8 mouse cellular contexts compared by ENCODE assay signal in genomic region chr5:134255294-134255693, GRCm38 (mm10).
"Had no signal": no experiment of that assay in that cellular context is flagged by ENCODE, and none has a peak within 500 bp of the region (broad histone marks: within the 10 kb centered on the region; RNA-seq: fewer than 3 reads in every experiment).

No protein-coding gene starts in this region.

- DNase-seq: kidney, adult 11 months; kidney, adult 9 months; kidney, postnatal 36 days; liver; liver, embryonic 13.5 days; liver, postnatal 0 days; lung, postnatal 14 days; thymus, postnatal 4 days had no signal
